Mouse (Mus musculus): ENCODE results near the gene Tmem267.
"Not testable (repeated sequence)": the region's sequence is repeated elsewhere in the genome, so short reads cannot be mapped to it uniquely, and the experiment has no call there.

Tmem267 gene

GRCm38 (mm10) chr13:119487880-119488580 lies at the start of gene Tmem267, which contains the start of gene 3110070M22Rik:
Gene Tmem267 (plus strand): TSS chr13:119488039.
Gene 3110070M22Rik (minus strand): TSS chr13:119488383.
- DNase-seq (ENCODE audit: low spot score), result peak; percentile 82

- DNase-seq (ENCODE audit: low spot score), result no peak
Measured at GRCm38 (mm10) chr13:119442244-119442643, 45.6 kb upstream of the Tmem267 start.

- no peak for DNase-seq (ENCODE audit: low spot score)
Measured at GRCm38 (mm10) chr13:119453563-119453962, 34.3 kb upstream of the Tmem267 start.

GRCm38 (mm10) chr13:119455082-119455481 lies 32.8 kb upstream of the Tmem267 start:
- DNase-seq (ENCODE audit: low spot score), result no peak

GRCm38 (mm10) chr13:119456342-119456741 lies 31.5 kb upstream of the Tmem267 start:
- no peak for DNase-seq (ENCODE audit: low spot score)

GRCm38 (mm10) chr13:119461900-119462595 lies 25.8 kb upstream of the Tmem267 start:
- DNase-seq (ENCODE audit: low spot score), result no peak

GRCm38 (mm10) chr13:119462596-119463560 lies 25.0 kb upstream of the Tmem267 start, which contains the start of gene 4833420G17Rik:
Gene 4833420G17Rik (plus strand): TSS chr13:119462768.
- DNase-seq (ENCODE audit: low spot score), result peak; percentile 58

GRCm38 (mm10) chr13:119476631-119477030 lies 11.2 kb upstream of the Tmem267 start:
- DNase-seq (ENCODE audit: low spot score), result no peak

- DNase-seq (ENCODE audit: low spot score), result no peak
Measured at GRCm38 (mm10) chr13:119477789-119478188, 10.1 kb upstream of the Tmem267 start.

- DNase-seq (ENCODE audit: low spot score), result no peak
Measured at GRCm38 (mm10) chr13:119487354-119487753, 485 bp upstream of the Tmem267 start.

GRCm38 (mm10) chr13:119492083-119492482 lies 4.2 kb downstream of the Tmem267 start:
- DNase-seq (ENCODE audit: low spot score), result not testable (repeated sequence)

- DNase-seq (ENCODE audit: low spot score), result not testable (repeated sequence)
Measured at GRCm38 (mm10) chr13:119494938-119495337, 7.1 kb downstream of the Tmem267 start.

GRCm38 (mm10) chr13:119596321-119597211 lies 108.7 kb downstream of the Tmem267 start:
- DNase-seq (ENCODE audit: low spot score), result not testable (repeated sequence)

GRCm38 (mm10) chr13:119598466-119598865 lies 110.6 kb downstream of the Tmem267 start:
- not testable (repeated sequence) for DNase-seq (ENCODE audit: low spot score)

- peak; percentile 36 for DNase-seq (ENCODE audit: low spot score)
Measured at GRCm38 (mm10) chr13:119599066-119599465, 111.2 kb downstream of the Tmem267 start.

- DNase-seq (ENCODE audit: low spot score), result not testable (repeated sequence)
Measured at GRCm38 (mm10) chr13:119599498-119599897, 111.7 kb downstream of the Tmem267 start.

- DNase-seq (ENCODE audit: low spot score), result peak; percentile 28
Measured at GRCm38 (mm10) chr13:119600166-119600565, 112.3 kb downstream of the Tmem267 start.

GRCm38 (mm10) chr13:119602688-119603331 lies 115.0 kb downstream of the Tmem267 start:
- DNase-seq (ENCODE audit: low spot score), result not testable (repeated sequence)

- DNase-seq (ENCODE audit: low spot score), result not testable (repeated sequence)
Measured at GRCm38 (mm10) chr13:119603890-119604289, 116.1 kb downstream of the Tmem267 start.

- not testable (repeated sequence) for DNase-seq (ENCODE audit: low spot score)
Measured at GRCm38 (mm10) chr13:119604322-119604721, 116.5 kb downstream of the Tmem267 start.
